ENCODE assay signal across 18 mouse cellular contexts in the genomic region with DNA sequence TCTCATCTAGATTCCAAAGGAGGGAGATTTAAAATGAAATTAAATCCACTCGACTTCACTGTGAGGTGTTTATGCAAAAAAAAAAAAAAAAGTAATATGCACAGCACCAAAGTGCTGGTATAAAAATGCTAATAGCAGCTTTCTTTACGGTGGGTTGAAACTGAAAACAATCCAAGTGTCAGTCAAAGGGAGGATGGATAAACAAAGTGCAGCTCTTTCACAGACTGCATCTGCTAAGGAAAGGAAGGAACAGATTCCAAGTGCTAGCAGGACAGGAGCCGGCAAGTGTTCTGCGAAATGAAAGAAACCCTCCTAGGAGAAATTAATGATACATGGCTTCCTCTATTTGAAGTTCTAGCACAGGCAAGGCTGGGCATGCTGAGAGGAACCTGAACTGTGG. TPM values are rescaled to one million over a fixed set of nuclear protein-coding genes. Genes with fewer than 3 reads are reported as not detected.
"Had no signal": no experiment of that assay in that cellular context is flagged by ENCODE, and none has a peak within 500 bp of the region (broad histone marks: within the 10 kb centered on the region; RNA-seq: fewer than 3 reads in every experiment).

No protein-coding gene starts in this region.

- H3K9me3 ChIP-seq: kidney, embryonic 15.5 days; liver, embryonic 13.5 days; stomach, embryonic 15.5 days had no signal

- H3K4me1 ChIP-seq: liver, embryonic 13.5 days had no signal

- H3K4me3 ChIP-seq: kidney, embryonic 15.5 days; liver, embryonic 13.5 days; stomach, embryonic 15.5 days had no signal

- H3K4me2 ChIP-seq: kidney, embryonic 15.5 days; liver, embryonic 13.5 days; midbrain, embryonic 11.5 days; stomach, embryonic 15.5 days had no signal

- H3K27ac ChIP-seq: kidney, embryonic 15.5 days; liver, embryonic 13.5 days; stomach, embryonic 15.5 days had no signal

- DNase-seq: kidney, adult 2 months; kidney, postnatal 14 days; kidney, postnatal 4 days; liver, embryonic 13.5 days; lung, adult 2 months; lung, postnatal 14 days; lung, postnatal 4 days; midbrain, embryonic 14.5 days; right cerebral cortex, adult 18-20 months; right cerebral cortex, postnatal 14 days; right cerebral cortex, postnatal 4 days; thymus, adult 2 months; thymus, postnatal 14 days; thymus, postnatal 4 days had no signal

- H3K27me3 ChIP-seq: kidney, embryonic 15.5 days; liver, embryonic 13.5 days; stomach, embryonic 15.5 days had no signal

- H3K36me3 ChIP-seq: kidney, embryonic 15.5 days; liver, embryonic 13.5 days; stomach, embryonic 15.5 days had no signal

- H3K9ac ChIP-seq: kidney, embryonic 15.5 days; liver, embryonic 13.5 days; stomach, embryonic 15.5 days had no signal

RNA-seq across cellular contexts. Expression of a gene that starts 47.0 kb away (rescaled TPM):
- total RNA-seq: megakaryocyte-erythroid progenitor cell, adult 5-6 weeks had no signal
